Mouse (Mus musculus) adrenal gland, adult (tissue): ENCODE measurements at regions not wholly inside any gene's neighbourhood (a gene's known extent, or its start where the extent isn't known, plus 50 kb on each side); places are given as distances from the start of the nearest gene placed in this dataset.

Source experiments
- DNase-seq, 2 experiments: peaks; one replicate each; pipeline ENCODE4 v3.0.0; 2022 to 2023; ENCODE audit warnings: low spot score in 1 of 2; ENCODE audit not compliant: inconsistent age in 2 of 2

DNA sequence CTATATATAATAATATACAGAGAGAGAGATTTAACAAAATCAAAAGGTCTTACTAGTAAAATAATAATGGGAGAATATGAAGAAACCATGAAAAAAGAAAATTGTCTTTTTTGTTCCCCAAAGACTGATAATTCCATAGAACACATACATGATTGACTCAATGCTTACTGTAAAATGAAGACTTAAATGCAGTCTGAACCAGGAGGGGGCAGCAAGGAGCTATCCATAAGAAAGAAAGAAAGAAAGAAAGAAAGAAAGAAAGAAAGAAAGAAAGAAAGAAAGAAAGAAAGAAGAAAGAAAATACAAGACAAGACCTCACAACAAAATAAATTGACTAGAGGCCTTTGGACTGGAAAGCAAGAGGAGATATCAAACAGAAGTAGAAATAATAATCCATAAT lies 868.8 kb upstream of the Acvr2a start:
- peak in 1 of 2 experiments; percentile 19 for DNase-seq

DNA sequence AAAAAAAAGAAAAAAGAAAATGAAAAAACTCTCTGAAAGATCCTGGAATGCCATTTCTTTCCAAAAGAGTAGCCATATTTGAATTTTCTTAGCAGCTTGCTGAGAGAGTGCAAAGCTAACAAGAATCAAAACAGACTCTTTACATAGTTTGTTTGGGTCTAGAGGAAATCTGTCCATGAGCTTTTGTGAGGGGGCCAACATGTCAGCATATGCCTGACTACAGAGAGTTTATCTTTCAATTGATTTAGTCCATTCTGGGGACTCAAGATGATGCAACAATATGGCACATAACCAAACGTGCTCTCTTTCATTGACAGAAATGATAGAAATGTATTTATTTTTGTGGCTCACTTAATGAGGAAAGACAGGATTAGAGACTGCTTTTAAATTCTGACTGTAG lies 822.8 kb upstream of the Acvr2a start:
- no peak for DNase-seq

DNA sequence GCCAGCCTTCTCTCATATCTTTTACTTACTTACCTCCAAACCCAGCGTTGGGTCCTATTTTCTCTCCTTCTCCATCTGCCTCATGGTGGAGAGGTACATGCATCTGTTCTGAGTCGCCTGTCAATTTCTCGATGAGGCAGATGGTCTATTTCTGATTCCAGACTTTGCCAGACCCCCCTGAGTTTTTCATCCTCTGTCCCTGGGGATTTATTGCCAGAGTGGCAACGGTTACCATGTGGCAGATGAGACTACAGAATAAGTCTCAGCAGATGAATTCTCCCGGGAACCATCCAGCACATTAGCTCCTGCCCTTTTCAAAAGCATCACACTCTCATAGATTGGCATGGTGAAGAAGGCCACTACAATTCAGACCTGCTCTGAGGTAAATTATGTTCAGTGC lies 819.7 kb upstream of the Acvr2a start:
- DNase-seq = no peak

DNA sequence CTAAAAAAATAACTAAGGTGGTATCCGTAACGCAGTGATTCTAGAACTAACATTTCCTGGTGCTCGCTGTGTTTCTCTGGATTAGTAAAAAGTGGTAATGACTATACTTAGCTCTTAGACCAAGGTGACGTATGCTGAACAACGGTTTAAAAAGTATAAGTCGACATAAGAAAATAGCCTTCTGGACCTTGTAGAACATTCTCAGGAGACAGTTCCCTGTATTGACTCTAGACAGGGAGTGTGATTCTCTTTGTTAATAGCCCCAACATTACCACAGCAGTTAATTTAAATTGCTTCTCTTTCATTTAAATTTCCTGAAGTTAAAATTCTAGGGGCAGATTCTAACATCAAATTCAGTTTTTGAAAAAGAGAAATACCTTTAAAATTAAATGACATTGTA lies 812.7 kb upstream of the Acvr2a start:
- DNase-seq = no peak

DNA sequence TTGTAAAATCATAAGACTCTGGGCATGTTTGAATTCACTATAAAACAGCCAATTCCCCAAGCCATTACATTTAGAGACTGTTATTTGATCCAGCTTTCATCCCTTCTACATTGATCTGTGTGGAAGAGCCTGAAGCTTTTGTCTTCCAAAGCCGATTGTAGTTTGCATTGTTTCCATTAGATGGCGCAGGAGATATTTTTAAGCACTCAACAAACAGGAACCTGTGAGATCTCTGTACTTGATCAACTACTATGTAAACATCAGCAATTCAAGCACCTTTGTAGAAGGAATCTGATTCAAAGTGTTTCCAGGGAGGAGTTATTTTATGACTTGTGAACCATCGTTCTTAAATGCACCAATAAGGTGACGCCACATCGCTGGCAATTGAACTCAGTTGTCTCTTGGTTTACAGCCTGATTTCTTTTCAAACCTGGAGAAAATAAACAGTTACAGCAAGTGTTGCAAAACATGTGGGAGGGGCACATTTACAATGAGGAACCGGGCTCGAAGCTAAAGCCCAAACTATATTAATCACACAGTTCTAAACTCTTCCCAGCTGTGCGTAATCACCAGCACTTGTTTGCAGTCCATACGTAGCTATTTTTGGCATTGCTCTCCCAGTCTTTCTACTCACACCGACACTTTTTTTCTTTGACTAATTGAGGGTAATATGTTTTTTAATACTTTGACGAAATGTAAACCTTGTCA lies 812.0 kb upstream of the Acvr2a start:
- peak; percentile 5 to 85 for DNase-seq

DNA sequence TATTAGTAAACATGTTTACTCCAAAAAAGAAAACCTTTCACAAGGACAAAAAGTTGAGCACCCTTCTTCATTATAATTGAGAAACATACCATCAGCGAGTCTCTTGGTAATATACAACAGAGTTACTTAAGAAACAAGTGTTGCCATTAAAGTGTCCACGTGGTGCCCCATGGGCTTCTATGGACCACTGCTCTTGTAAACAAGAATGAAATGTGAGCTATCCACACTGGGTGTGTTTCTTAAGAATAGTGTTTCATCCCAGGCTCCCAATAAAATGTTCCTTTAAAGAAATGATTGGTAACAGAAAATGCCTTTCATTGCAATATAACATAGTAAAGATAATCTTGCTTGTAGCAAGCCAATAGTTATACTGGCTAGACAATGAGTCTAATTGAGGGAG lies 803.6 kb upstream of the Acvr2a start:
- DNase-seq = no peak

DNA sequence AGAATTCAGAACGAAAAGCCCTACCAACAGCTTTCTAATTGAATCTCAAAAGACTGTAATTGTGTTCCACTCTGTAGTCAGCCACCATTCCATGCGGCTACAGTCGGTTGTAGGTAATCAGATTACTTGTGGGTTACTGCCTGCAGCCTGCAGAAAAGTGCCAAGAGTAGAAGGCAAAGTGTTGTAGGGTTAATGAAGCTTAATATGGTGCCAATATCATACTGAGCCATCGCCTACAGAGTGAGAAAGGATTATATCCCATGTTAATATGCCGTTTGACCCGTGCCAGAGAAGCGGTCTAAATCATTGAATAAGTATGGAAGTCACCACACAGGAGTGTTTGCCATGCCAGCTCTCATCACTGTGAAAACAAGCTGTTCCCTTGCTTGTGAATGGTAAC lies 786.4 kb upstream of the Acvr2a start:
- no peak for DNase-seq

DNA sequence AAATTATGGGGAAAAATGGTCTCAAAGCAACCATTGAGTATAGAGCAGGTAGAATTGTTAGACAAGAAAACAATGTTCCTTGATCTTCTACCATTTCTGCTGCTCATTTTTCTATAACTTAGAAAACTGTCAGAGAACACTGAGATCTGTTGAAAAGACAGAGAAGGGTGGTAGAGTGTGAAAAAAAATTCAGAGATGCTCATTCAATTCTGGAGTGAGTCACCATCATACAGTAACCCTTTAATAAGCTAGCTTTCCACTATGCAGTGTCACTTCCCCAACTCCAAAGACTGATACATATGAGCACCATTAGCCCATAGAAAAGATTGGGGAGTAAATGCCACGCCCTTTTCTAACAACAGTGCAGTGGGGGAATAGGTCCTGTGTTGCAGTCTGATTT lies 752.5 kb upstream of the Acvr2a start:
- DNase-seq = no peak

DNA sequence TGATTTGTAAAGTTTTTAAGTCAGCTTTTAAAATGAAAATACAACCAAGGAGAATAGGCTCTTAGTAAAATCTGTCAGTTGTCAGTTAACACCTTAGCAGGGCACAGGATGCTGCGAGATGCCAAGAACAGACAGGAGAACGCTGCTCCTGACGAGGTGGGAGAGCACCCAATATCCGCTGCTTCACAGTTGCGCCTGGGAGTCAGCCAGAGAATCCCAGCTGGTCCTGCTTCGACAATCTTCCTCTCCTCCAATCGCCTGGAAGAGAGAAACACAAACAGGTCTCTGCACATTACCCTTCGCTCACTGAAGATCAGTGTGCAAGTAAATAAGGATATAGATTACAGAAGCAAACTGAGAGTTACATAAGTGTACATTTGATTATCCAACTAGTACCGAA lies 750.5 kb upstream of the Acvr2a start:
- no peak for DNase-seq

DNA sequence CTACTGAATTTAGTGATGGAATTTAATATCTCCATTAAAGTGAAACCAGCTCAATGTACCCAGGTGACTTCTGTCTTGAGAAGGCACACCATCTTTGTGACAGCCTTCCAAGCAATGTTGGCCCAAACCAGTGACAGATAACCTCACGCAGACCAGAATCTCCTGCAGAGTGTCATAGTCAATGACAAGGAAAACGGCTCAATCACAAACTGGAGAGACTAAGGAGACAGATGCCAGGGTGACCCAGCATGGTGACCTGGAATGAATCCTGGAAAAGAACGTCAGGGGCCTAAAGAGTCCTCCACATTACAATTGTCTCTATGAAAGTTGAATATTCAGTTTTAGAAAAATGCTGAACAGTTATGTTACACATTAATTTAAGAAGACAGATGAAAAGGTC lies 748.7 kb upstream of the Acvr2a start:
- DNase-seq = no peak

DNA sequence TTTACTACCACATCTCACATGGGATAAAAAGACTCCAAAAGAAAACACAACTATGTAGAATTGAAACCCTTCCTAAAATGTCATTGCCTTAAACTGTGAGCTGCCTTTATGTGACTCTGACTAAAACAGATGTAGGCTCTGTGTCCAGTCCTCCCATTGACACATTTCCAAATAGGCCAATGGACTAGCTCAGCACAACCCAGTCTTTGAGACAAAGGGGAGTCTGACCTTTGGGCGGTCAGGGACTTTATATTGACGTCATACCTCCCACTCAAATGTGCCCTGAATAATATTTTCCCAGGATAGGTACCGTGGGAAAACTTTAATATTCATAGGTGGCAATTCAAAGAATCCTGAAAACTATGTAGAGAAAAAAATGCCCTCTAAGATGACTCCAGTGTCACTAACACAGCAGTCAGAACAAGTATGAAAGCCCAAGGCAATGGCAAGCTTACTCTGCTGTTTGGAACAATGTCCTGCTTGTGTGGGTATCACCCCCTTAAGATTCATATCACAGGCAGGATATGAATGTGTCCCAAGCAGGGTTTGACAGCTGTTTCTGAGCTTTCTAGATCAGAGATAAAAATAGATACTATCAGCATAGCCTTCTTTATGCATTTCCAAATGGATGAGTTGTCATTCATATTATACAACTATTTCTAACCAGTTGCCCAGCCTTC lies 731.6 kb upstream of the Acvr2a start:
- no peak for DNase-seq

DNA sequence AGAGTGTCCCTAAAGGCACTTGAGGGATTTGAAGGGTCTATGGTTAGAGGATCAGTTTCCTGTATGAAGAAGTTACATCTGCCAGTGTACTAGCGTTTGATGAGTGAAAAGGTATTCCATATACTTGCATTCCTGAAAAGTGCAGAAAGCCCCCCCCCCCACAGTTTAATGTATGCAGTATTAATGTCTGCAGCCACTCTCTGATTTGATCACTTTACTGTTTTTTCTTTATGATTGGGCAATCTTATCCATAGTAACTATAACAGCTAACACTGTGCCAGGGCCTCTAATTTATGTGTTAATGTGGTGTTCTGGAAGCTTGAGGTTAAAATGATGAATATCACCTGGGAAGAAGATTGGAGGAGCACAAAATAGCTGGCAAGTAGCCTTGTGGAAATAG lies 715.6 kb upstream of the Acvr2a start:
- no peak for DNase-seq

DNA sequence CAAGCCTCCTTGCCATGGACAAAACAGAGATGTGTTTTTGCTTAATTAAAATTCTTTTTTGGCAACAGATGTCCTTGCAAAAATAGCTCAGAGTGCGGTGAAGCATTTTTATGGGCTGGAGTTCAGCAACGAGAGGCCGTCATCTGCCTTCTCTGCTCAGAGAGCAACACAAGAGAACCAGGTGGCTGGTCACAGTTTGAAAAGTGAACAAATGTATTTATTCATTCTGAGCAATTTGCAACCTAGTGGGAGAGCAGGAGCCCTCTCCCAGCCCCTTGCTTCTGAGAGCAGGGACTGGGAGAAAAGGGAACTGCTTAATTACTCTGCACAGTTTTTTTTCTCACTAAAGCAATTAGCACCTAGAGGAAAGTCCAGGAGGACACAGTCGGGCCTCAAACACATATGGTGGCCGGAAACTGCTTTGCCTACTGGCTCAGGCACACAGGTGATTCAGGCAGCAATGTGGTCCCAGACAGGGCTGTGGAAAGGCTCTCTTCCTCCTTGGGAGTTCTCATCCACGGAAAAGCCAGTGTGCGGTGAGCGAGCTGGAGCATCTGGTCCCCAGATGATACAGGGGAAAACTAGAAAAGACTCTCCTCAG lies 714.9 kb upstream of the Acvr2a start:
- DNase-seq = no peak

DNA sequence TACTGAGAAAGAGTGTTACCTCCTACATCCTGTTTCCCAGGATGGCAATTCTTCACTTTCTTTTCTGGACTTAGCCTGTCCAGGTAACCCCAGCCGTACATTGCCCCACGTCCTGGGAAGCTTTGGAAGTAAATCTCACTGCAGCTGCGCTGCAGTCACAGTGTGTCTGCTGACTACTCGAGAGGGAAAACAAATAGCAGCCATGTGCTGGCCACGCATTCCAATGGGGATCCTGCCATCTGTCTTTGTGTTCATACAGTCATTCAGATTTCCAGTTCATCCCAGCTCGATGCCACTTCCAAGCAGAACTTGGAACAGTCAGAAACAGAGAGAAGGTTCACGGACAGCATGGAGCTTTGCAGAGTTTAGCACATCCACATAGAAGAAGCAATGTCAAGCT lies 690.2 kb upstream of the Acvr2a start:
- no peak for DNase-seq

DNA sequence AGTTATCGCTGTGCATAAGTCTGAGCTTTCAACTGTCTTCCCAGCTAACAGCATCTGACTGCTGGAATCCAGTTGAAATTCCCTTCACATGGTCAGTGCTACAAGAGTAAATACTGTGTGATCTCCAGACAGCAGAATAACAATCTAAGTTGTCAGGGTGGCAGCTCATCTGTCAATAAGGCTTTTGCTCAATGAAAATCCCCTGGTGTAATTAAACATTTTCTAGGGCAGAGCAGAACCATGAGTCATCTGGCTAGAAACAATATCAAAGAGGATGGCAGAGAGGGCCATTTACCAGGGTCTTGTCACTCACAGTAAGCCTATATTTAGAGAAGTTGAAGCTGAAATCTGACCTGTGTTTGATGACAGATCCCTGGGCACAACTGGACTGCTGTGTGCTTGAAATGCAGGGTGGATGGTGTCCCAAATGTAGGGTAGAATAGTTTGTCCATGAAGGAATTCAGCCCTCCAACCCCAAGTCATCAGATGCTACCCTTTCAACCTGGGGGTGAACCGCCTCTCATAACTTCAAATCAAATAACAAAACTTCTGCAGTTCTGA lies 675.8 kb upstream of the Acvr2a start:
- DNase-seq = no peak

DNA sequence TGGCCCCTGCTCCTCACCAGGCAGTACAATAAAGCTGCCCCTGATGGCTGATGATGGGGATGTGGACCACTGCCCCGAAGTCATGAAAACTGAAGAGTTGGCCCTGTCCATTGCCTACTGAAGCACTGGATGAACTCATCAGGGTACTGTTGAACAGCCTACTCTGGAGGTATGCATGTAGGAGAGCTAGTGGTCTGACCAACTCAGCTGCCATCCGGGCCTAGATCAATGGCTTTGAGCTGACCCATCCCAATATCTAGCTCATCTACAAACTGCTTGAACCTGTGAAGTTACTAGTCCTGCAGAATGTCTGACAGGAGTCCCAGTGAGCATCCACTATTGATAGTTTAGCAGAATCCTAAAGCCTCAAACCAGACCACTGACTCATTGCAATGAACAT lies 672.6 kb upstream of the Acvr2a start:
- DNase-seq = no peak

DNA sequence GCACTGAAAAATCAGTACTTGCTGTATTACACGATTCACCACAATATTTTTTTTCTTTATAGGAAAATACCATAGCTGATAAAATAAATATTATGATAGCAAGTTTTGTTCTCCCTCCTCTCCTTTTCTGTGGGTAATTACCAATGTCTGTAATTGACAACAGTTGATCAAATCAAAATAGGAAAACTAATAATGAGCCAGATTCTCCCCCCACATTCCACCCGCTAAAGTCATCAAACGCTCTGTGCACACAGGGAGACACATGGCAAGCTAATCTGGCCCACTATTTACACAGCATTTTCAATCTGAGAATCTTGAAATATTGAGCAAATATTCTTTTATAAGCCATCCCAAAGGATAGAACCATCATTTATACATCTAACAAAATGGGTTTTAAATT lies 659.2 kb upstream of the Acvr2a start:
- no peak for DNase-seq

DNA sequence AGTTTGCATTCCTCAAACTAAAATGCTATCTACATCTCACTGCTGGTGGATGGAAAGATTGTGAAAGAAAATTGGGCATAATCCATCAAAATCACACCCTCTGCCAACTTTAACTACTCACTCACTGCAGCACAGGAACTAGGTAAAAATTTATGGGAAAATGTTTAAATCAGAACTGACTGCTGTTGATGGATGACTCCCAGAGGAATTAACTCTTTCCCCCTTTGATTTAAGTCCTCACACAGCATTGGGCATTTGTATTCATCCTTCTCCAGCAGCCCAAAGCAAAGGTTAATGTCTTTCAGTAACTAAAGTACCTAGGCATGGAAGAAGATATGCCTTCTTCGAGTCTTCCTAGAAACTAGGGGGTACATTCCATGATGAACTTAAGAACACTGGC lies 641.3 kb upstream of the Acvr2a start:
- no peak for DNase-seq

DNA sequence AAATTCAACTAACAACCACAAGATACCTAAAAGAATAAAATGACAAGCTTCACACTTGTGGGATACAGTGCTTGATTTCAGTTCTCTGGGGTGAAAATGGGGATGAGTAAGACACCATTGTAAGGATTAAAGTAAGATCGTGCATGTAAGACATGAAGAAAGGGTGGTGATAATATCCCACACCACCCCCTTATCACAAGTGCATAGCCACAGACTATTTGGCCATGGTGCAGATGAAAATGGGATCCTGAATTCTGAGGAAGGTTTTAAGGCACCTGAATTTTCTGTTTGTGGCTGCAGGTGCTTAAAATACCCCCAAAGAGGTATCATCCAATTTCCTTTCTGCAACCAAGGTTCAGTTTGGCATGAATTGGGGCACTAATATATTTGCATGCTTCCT lies 627.7 kb upstream of the Acvr2a start:
- DNase-seq = no peak

DNA sequence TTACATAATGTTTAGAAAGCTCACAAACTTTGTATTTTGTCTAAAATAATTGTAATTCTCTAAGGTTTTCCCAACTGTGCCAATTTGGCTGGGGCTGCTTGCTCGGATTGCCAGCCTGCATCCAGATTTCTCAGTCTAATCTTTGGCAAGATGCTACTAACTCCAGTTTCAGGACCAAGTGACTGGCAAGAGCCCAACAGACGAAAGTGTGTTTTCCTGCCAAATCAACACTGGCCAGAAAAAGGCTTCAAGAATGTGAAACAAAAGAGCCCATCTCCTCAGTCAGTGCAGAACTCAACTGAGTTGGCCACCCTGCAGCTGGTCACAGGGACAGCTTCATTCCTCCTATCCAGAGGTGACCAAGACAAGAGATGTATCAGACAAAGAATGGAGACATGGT lies 627.3 kb upstream of the Acvr2a start:
- DNase-seq = peak in 1 of 2 experiments; percentile 45

DNA sequence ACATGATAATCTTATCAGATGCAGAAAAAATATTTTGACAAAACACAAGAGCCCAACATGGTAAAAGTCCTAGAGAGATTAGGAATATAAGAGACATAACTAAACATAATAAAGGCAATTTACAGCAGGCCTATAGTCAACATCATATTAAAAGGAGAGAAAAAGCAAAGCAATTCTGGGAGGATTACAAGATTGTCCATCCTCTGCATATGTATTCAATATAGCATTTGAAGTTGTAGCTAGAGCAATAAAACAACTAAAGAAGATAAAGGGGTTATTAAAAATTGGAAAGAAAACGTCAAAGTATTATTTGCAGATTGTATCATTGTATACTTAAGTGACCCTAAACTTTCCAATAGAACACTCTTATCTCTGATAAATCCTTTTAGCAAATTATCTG lies 602.1 kb upstream of the Acvr2a start:
- DNase-seq = no peak

DNA sequence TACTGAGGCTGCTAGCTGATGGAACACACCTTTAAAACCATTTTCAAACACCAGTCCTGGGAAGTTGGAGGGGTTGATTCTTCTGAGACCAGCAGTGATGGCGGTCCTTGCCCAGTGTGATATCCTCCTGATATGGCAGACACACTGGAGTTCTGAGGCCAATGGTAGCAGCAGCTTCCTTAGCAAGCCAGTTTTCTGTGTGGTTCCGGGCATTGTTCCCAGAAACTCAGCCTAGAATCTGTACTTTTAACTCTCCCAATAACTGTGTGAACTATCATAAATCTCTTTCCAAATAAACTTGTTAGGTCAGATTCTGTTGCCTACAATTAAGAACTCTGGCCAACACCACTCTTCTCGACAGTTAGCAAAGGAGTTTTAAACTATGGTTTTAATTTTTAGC lies 593.1 kb upstream of the Acvr2a start:
- DNase-seq = no peak
